Mouse (Mus musculus) embryonic facial prominence, embryonic 13.5 days (tissue): ENCODE measurements around the gene Tagln2. TPM values are rescaled to one million over a fixed set of nuclear protein-coding genes. Genes with fewer than 3 reads are reported as not detected.

Experiments
- ATAC-seq: fragments of 200-750 bp; cut with Nextera tagmentation; 2 replicates; pipeline ENCODE4 v1.8.0; 2017; ENCODE audit warnings: low read depth; ENCODE audit not compliant: insufficient number of reproducible peaks, insufficient read depth, low FRiP score, low TSS enrichment
- H3K27ac ChIP-seq: fragments of 300-500 bp; sonication (generic); 2 replicates; pipeline ENCODE4 v1.5.1; 2015; ENCODE audit warnings: moderate library complexity, mild to moderate bottlenecking, inconsistent platforms
- H3K27me3 ChIP-seq: fragments of 300-500 bp; sonication (generic); 2 replicates; pipeline ENCODE4 v1.6.1; 2015; ENCODE audit warnings: mild to moderate bottlenecking, inconsistent platforms
- H3K36me3 ChIP-seq: fragments of 300-500 bp; sonication (generic); 2 replicates; pipeline ENCODE4 v1.6.1; 2015; ENCODE audit warnings: mild to moderate bottlenecking, inconsistent platforms
- H3K4me1 ChIP-seq: fragments of 300-500 bp; sonication (generic); 2 replicates; pipeline ENCODE4 v1.6.1; 2015; ENCODE audit warnings: inconsistent platforms
- H3K4me2 ChIP-seq: fragments of 300-500 bp; sonication (generic); 2 replicates; pipeline ENCODE4 v1.6.1; 2015; ENCODE audit warnings: moderate library complexity, mild to moderate bottlenecking, inconsistent platforms
- H3K4me3 ChIP-seq: fragments of 300-500 bp; sonication (generic); 2 replicates; pipeline ENCODE4 v1.5.1; 2015; ENCODE audit warnings: mild to moderate bottlenecking, inconsistent platforms
- H3K9ac ChIP-seq: fragments of 300-500 bp; sonication (generic); 2 replicates; pipeline ENCODE4 v1.6.1; 2015; ENCODE audit warnings: mild to moderate bottlenecking, inconsistent platforms
- H3K9me3 ChIP-seq: fragments of 300-500 bp; sonication (generic); 2 replicates; pipeline ENCODE4 v1.6.1; 2016; ENCODE audit warnings: inconsistent platforms
- WGBS: fragments of 180-500 bp; shearing (Covaris S2); methylation state at CpG from one replicate; pipeline ENCODE4 v1.1.7; 2015; ENCODE audit warnings: mixed read lengths; 5-methylcytosine and 5-hydroxymethylcytosine counted together
- polyA plus RNA-seq: library from polyadenylated mRNA; unstranded; fragments of >200 nt; fragmentation: Nextera tagmentation; extraction: Ambion mirVana; gene quantifications from 2 replicates; pipeline ENCODE4 v1.2.1, GENCODE M21; 2015

Tagln2 gene
- polyA plus RNA-seq, 1 experiment from 2014 or later = 135 TPM

- ATAC-seq = 0 out of 2 replicates have a peak, but pooled peaks have one; percentile 3
These were observed 55.8 kb downstream of the Tagln2 start, which contains the start of gene Vsig8 for GRCm38 (mm10) chr1:172555638-172556037. Vsig8 (plus strand) TSS chr1:172555938.

More at GRCm38 (mm10) chr1:172555638-172556037, 55.8 kb downstream of the Tagln2 start, which contains the start of gene Vsig8:
- 73% methylated on average over 11 of the region's 11 CpGs for WGBS
- peaks cover 23% of the 10 kb centered on the region for H3K4me1 ChIP-seq
- peaks cover 35% of the 10 kb centered on the region for H3K27me3 ChIP-seq
- H3K4me2 ChIP-seq = no peak within 1 kb of the TSS
- H3K27ac ChIP-seq = no peak within 1 kb of the TSS
- no peaks in the 10 kb centered on the region for H3K9me3 ChIP-seq
- no peaks in the 10 kb centered on the region for H3K36me3 ChIP-seq
- H3K9ac ChIP-seq = 0 out of 2 replicates have a peak within 1 kb of the TSS, but pooled peaks have one; percentile 41
- no peak within 1 kb of the TSS for H3K4me3 ChIP-seq

Other genes with a start within 250 kb of the Tagln2 start
- not detected in 2 replicates for gene Atp1a4, start 241.6 kb upstream of the Tagln2 start, polyA plus RNA-seq
- 46.9 and 49.8 TPM in 2 replicates for gene Igsf8, start 238.4 kb upstream of the Tagln2 start, polyA plus RNA-seq
- gene Atp1a2, start 202.0 kb upstream of the Tagln2 start, polyA plus RNA-seq = 1.9 and 2.5 TPM in 2 replicates
- gene Kcnj9, start 170.7 kb upstream of the Tagln2 start, polyA plus RNA-seq = 0.07 TPM in 1 of 2 replicates, not detected in the other
- 0.06 TPM in 2 replicates for gene Kcnj10, start 158.8 kb upstream of the Tagln2 start, polyA plus RNA-seq
- 6.6 and 7.3 TPM in 2 replicates for gene Pigm, start 123.5 kb upstream of the Tagln2 start, polyA plus RNA-seq
- 0.47 TPM in 1 of 2 replicates, not detected in the other for gene Slamf9, start 24.7 kb upstream of the Tagln2 start, polyA plus RNA-seq
- 75.6 and 83.2 TPM in 2 replicates for gene Igsf9, start 18.3 kb upstream of the Tagln2 start, polyA plus RNA-seq
- 2.0 and 2.3 TPM in 2 replicates for gene Cfap45, start 20.8 kb downstream of the Tagln2 start, polyA plus RNA-seq
- 0.40 and 0.77 TPM in 2 replicates for gene Vsig8, start 55.9 kb downstream of the Tagln2 start, polyA plus RNA-seq
- gene Slamf8, start 90.5 kb downstream of the Tagln2 start, polyA plus RNA-seq = 0.17 and 0.26 TPM in 2 replicates
- 0.74 and 0.88 TPM in 2 replicates for gene Fcrl6, start 102.5 kb downstream of the Tagln2 start, polyA plus RNA-seq
- gene Dusp23, start 132.9 kb downstream of the Tagln2 start, polyA plus RNA-seq = 11.9 and 13.2 TPM in 2 replicates
- gene Crp, start 198.0 kb downstream of the Tagln2 start, polyA plus RNA-seq = 1.1 TPM in 1 of 2 replicates, not detected in the other